Mouse (Mus musculus): ENCODE results near the gene Gm48552. TPM values are rescaled to one million over a fixed set of nuclear protein-coding genes. Genes with fewer than 3 reads are reported as not detected.

Gm48552 gene
- total and polyA plus RNA-seq, 3 experiments, result 0.88 to 1.2 TPM; not detected in 1

DNA sequence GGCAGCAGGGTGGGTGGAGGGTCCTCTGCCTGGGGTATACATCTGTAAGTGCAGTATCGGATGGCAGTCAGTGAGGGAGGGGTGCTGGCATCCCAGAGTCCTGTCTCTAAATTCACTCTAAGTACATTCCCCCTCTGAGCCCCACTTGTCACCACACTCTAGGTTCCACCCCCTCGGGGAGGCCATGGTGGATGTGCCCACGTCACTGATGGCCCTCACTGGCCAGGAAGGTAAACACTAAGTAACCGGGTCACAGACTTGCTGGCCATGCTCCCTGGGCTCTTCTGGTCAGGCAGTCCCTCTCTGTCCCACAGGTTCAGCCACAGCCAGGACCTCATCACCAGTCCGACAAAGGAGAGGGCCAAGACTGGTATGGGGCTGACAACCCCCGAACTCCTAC is 33.4 kb downstream of the Gm48552 start:
- Histone ChIP-seq H3K36me3 (ENCODE audit: control insufficient read depth, insufficient read depth, low read length) (no peaks in the 10 kb centered on the region), H3K4me1 (ENCODE audit: control insufficient read depth, insufficient read depth, low read length) (peaks cover 40% of the 10 kb centered on the region), H3K27ac (peak overlapping the region; percentile 85), H3K9ac (ENCODE audit: low read depth, low read length) (peak overlapping the region; percentile 22), H3K27me3 (ENCODE audit: control insufficient read depth, insufficient read depth, low read length) (no peaks in the 10 kb centered on the region), H3K4me3 (no peak overlapping the region), H3K79me2 (replicated peaks; ENCODE audit: control insufficient read depth, insufficient read depth, low read length) (peaks cover 18% of the 10 kb centered on the region)
- TF ChIP-seq POLR2A (IDR thresholded peaks at IDR 0.05; ENCODE audit: insufficient read depth, low read depth, low read length), result no peak
- WGBS, result 58% methylated on average over 6 of the region's 6 CpGs
- peak; percentile 24 to 30 for DNase-seq
- intact Hi-C loops (cut with DNase I), result no loop called here

DNA sequence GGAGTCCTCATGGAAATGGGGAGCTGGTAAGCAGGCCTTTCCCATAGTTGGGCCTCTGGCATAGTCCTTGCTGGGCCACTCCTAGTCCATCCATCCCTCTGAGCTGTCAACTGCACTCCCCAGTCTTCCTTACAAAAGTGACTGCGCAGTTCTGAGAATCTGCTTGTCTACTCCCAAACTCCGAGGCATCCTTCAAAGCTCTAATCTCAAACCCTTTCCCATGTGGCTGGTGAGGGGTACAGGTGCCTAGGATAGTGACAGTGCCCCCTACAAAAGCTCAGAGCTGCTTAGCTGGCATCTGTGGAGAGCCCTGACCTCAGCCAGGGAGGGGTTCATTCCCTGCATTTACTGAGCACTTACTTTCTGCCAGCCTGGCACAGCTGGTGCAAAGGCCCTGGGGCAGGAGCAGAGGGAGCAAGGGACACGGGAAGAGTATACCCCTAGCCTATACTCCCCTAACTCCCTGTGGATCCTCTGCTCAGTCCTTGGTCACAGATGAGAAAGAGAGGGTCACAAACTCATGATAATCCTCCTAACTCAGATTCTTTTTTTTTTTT is 33.9 kb downstream of the Gm48552 start:
- DNase-seq, result peak; percentile 10 to 20
- no peak overlapping the region for H3K9ac ChIP-seq (ENCODE audit: low read depth, low read length)
- peak overlapping the region; percentile 85 for H3K27ac ChIP-seq
- no peaks in the 10 kb centered on the region for H3K27me3 ChIP-seq (ENCODE audit: control insufficient read depth, insufficient read depth, low read length)
- H3K79me2 ChIP-seq (replicated peaks; ENCODE audit: control insufficient read depth, insufficient read depth, low read length), result peaks cover 20% of the 10 kb centered on the region
- no peaks in the 10 kb centered on the region for H3K36me3 ChIP-seq (ENCODE audit: control insufficient read depth, insufficient read depth, low read length)
- WGBS, result 76% methylated on average over 3 of the region's 3 CpGs
- intact Hi-C loops (cut with DNase I), result no loop called here
- TF ChIP-seq POLR2A (IDR thresholded peaks at IDR 0.05; ENCODE audit: insufficient read depth, low read depth, low read length), result no peak
- no peak for TF ChIP-seq EP300 (IDR thresholded peaks at IDR 0.05; ENCODE audit: insufficient read depth, low read depth, low read length)
- TF ChIP-seq CTCF (IDR thresholded peaks at IDR 0.05), result no peak
- H3K4me1 ChIP-seq (ENCODE audit: control insufficient read depth, insufficient read depth, low read length), result peaks cover 38% of the 10 kb centered on the region
- no peak overlapping the region for H3K4me3 ChIP-seq

DNA sequence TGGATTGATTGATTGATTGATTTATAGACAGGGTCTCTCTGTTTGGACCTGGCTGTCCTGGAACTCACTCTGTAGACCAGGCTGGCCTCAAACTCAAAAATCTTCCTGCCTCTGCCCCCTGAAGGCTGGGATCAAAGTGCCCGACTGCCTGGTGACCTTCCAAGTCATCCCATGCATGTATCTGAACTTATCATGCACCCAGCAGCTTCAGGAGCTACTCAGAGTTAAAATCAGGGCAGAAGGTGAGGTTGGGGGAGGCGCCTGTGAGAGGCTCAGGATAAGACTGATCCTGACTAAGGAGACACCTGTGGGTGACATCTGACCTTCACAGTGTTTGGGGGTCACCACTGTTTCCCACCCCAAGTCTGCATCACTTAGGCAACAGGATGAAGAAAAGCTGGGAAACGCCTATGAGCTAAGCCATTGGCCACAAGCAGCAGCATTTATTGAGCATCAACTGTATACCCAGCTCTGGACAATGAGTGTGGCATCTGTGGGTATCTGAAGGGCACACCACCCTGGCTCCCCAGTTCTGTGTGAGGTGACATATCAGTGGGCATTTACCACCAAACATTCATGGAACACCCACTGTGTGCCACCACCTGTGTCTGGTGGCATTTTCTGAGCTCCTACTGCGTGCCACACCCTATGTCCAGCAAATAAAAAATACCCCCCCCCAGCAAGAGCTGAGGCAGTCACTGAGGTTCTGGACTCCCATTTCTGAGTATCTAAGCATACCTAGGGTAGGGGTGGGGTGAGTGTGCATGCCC is 34.9 kb downstream of the Gm48552 start:
- Histone ChIP-seq H3K4me3 (no peak overlapping the region; the same call in 1 of the 2 replicates), H3K4me1 (ENCODE audit: control insufficient read depth, insufficient read depth, low read length) (peaks cover 36% of the 10 kb centered on the region), H3K36me3 (ENCODE audit: control insufficient read depth, insufficient read depth, low read length) (no peaks in the 10 kb centered on the region), H3K27ac (peak overlapping the region; percentile 98), H3K79me2 (replicated peaks; ENCODE audit: control insufficient read depth, insufficient read depth, low read length) (peaks cover 20% of the 10 kb centered on the region), H3K27me3 (ENCODE audit: control insufficient read depth, insufficient read depth, low read length) (no peaks in the 10 kb centered on the region), H3K9ac (ENCODE audit: low read depth, low read length) (peak overlapping the region; percentile 32)
- intact Hi-C loops (cut with DNase I), result no loop called here
- WGBS, result 65% methylated on average over 4 of the region's 4 CpGs
- TF ChIP-seq POLR2A (IDR thresholded peaks at IDR 0.05; ENCODE audit: insufficient read depth, low read depth, low read length) (no peak), CTCF (IDR thresholded peaks at IDR 0.05) (no peak), EP300 (IDR thresholded peaks at IDR 0.05; ENCODE audit: insufficient read depth, low read depth, low read length) (no peak)
- peak; percentile 4 to 23 for DNase-seq

DNA sequence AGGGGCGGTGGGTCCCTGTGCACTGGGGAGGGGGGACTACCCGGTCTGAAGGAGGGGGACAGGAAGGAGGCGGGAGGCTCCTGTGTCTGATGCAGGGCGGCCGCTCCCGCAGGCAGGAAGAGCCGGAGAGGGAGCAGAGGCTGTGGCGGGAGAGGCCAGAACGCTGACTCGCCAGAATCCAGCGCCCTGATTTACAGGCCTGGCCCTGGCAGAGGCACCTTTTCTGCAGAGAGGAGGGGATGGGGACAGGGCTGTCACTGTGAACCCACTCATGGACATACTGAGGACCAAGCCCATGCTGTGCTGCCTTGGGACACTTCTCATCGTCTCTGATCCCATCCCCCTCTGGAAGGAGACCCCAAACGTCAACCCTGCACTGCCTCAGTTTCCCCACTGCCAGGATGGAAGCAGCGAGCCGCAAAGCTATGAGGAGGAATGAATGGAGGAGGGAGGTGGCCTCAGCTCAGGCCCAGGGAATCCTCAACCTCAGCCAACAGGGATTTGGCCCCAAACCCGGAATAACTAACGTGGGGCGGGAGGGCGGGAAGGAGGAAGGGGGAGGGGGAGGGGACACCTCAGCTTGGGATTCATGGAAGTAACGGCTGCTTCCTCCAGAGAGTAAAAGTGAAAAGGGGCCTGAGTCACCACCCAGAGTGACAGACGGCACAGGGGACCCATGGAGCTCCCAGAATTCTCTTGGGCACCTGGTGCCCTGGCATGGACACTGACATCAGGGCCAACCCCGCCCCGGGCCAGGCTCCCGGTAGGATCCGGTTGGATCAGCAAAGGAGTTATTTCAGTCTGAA is 35.6 kb downstream of the Gm48552 start:
- Histone ChIP-seq H3K79me2 (replicated peaks; ENCODE audit: control insufficient read depth, insufficient read depth, low read length) (peaks cover 18% of the 10 kb centered on the region), H3K27me3 (ENCODE audit: control insufficient read depth, insufficient read depth, low read length) (no peaks in the 10 kb centered on the region), H3K27ac (peak overlapping the region; percentile 98), H3K4me3 (peak overlapping the region; percentile 95), H3K4me1 (ENCODE audit: control insufficient read depth, insufficient read depth, low read length) (peaks cover 35% of the 10 kb centered on the region), H3K9ac (ENCODE audit: low read depth, low read length) (peak overlapping the region; percentile 94), H3K36me3 (ENCODE audit: control insufficient read depth, insufficient read depth, low read length) (no peaks in the 10 kb centered on the region)
- DNase-seq, result peak; percentile 75 to 83
- intact Hi-C loops (cut with DNase I), result loop anchor here (1.0 kb wide), 1 partner anchor 9 kb away; no protein-coding TSS in a partner anchor
- WGBS, result 2% methylated on average over 25 of the region's 25 CpGs
- TF ChIP-seq POLR2A (IDR thresholded peaks at IDR 0.05; ENCODE audit: insufficient read depth, low read depth, low read length) (peak; percentile 16; the same call in 1 of the 2 replicates), EP300 (IDR thresholded peaks at IDR 0.05; ENCODE audit: insufficient read depth, low read depth, low read length) (no peak), CTCF (IDR thresholded peaks at IDR 0.05) (no peak)

DNA sequence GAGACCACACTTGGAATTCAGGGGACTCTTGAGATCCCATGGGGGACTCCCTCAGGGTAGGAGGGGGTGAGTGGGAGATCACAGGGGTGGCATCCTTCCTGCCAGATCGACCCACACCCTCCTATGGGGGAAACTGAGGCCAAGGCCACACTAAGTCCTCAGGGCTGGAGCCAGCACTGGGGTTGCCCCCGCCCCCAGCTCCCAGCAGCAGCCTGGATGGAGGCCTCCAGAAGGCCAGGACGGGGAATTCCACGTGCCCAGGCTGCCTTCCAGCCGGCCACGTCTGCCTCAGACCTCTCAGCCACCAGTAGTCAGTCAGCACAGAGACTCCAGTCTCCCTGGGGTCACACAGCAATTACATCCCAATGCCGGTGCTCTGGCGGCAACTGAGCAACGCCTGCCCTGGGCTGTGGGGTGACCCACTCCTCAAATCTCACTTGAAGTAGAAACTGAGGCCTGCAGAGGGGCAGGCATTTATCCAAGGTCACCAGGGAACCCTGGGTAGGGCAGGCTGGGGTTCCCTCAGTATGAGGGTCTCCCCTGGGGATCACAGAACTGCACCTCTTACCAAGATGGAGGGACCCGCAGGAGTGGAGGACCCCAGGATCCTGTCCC is 36.5 kb downstream of the Gm48552 start:
- Histone ChIP-seq H3K27me3 (ENCODE audit: control insufficient read depth, insufficient read depth, low read length) (no peaks in the 10 kb centered on the region), H3K27ac (peak overlapping the region; percentile 98), H3K9ac (ENCODE audit: low read depth, low read length) (peak overlapping the region; percentile 94), H3K4me3 (peak overlapping the region; percentile 95), H3K36me3 (ENCODE audit: control insufficient read depth, insufficient read depth, low read length) (no peaks in the 10 kb centered on the region), H3K4me1 (ENCODE audit: control insufficient read depth, insufficient read depth, low read length) (peaks cover 31% of the 10 kb centered on the region), H3K79me2 (replicated peaks; ENCODE audit: control insufficient read depth, insufficient read depth, low read length) (peaks cover 14% of the 10 kb centered on the region)
- WGBS, result 11% methylated on average over 10 of the region's 10 CpGs
- intact Hi-C loops (cut with DNase I), result loop anchor here (1.0 kb wide), 1 partner anchor 10 kb away; no protein-coding TSS in a partner anchor
- peak; percentile 76 to 80 for DNase-seq
- TF ChIP-seq POLR2A (IDR thresholded peaks at IDR 0.05; ENCODE audit: insufficient read depth, low read depth, low read length) (0 out of 2 replicates have a peak, but pooled peaks have one; percentile 39), EP300 (IDR thresholded peaks at IDR 0.05; ENCODE audit: insufficient read depth, low read depth, low read length) (peak; percentile 75; the same call in 1 of the 2 replicates), CTCF (IDR thresholded peaks at IDR 0.05) (no peak)

All from heart, adult 2 months (tissue).